Mouse (Mus musculus): ENCODE results near the gene Emx2. TPM values are rescaled to one million over a fixed set of nuclear protein-coding genes. Genes with fewer than 3 reads are reported as not detected.

Gene Emx2
- total RNA-seq, 1 experiment from 2014 or later: not detected

DNA sequence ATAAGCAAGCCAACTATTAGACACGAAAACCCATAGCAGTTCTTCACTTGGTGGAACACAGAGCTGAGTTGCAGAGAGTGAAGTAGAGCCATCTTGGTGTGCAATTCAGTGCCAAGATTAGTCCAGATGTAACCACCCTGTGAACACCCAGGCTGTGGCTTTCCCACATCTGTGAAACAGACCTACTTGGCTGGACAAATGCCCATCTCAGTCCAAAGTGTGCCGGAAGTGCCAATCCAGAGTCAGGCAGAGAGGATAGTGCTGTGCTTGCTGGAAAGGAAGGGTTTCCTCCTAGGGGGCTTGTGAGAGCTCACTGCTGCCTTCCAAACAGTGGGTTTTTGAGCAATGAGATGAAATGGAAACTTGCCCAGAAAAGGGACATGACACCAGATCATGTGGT, 50.7 kb downstream of the Emx2 start:
- ATAC-seq (replicated peaks; ENCODE audit: low read depth, poor library complexity, severe bottlenecking): no peak

DNA sequence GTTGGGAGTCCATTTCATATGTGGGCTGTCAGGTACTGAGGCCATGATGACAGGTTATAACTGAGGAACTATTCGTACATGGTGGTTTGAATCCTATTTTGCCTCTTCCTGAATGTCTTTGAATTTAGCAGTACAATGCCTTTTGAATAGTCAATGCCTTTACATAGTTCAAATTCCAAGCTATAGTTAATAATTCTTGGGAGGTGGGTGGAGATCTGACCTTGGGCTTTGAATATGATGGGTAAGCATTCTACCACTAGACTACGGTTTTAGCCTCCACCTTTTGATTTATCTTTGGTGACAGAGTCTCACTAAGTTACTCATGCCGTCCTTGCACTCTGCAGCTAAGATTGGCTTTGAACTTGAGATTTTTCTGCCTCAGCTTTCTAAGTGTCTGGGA, 55.0 kb downstream of the Emx2 start:
- ATAC-seq (replicated peaks; ENCODE audit: low read depth, poor library complexity, severe bottlenecking): no peak

Other genes starting within 250 kb of the Emx2 start
- gene Kcnk18, start 239.2 kb upstream of the Emx2 start, total RNA-seq (2017): not detected in 2 replicates
- gene Slc18a2, start 197.5 kb upstream of the Emx2 start, total RNA-seq (2017): 21.9 and 29.1 TPM in 2 replicates
- gene Rps12-ps3, start 136.1 kb upstream of the Emx2 start, total RNA-seq (2017): 809 and 1,340 TPM in 2 replicates
- 48.7 and 59.1 TPM in 2 replicates for gene Pdzd8, start 112.6 kb upstream of the Emx2 start, total RNA-seq (2017)

Measured in common myeloid progenitor, adult 5-6 weeks (primary cell).